In the genomic region with DNA sequence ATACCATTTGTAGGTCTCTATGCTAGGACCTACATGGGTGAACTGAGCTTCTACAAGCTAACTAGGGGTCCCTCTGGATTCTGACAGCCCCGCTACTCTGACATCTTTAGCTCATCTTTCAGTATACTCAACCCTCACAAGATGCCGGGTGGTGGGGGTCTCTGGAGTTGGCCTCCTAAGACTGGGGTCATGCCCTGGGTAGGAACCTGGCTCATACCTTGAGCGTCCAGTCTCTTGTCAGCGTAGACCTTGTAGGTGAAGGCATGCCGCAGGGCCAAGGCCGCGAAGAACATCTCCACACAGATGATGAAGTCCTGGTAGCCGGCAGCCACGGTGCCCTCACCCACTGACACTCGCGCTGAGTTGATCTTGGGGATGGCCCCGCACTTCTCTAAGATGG, we compare ENCODE assay signal across 28 mouse cellular contexts.
"Had no signal": no experiment of that assay in that cellular context is flagged by ENCODE, and none has a peak within 500 bp of the region (broad histone marks: within the 10 kb centered on the region; RNA-seq: fewer than 3 reads in every experiment).

No protein-coding gene starts in this region.

- H3K27ac ChIP-seq: embryonic facial prominence, embryonic 13.5 days; embryonic facial prominence, embryonic 15.5 days; forebrain, embryonic 10.5 days; forebrain, embryonic 12.5 days; forebrain, embryonic 13.5 days; forebrain, embryonic 15.5 days; heart, adult 2 months had no signal

- DNase-seq: cerebellum, adult 2 months; cerebellum, adult 8-10 months; cerebellum, adult 9-10 months; cerebellum, adult 9-11 months; cerebellum, postnatal 10 days; cerebellum, postnatal 14 days; cerebellum, postnatal 25 days; cerebellum, postnatal 36 days; embryo, embryonic 11 days; forebrain, postnatal 0 days; gastrocnemius, postnatal 10 days; gastrocnemius, postnatal 14 days; gastrocnemius, postnatal 25 days; gastrocnemius, postnatal 36 days; heart, adult 18-20 months; heart, adult 2 months had no signal

- H3K9me3 ChIP-seq: embryonic facial prominence, embryonic 13.5 days; embryonic facial prominence, embryonic 15.5 days; forebrain, embryonic 10.5 days; forebrain, embryonic 12.5 days; forebrain, embryonic 13.5 days; forebrain, embryonic 15.5 days; heart, embryonic 10.5 days; heart, embryonic 12.5 days had no signal

- H3K4me2 ChIP-seq: embryonic facial prominence, embryonic 13.5 days; embryonic facial prominence, embryonic 15.5 days; forebrain, embryonic 12.5 days; forebrain, embryonic 13.5 days; forebrain, embryonic 15.5 days; heart, embryonic 11.5 days; heart, embryonic 12.5 days had no signal

- H3K27me3 ChIP-seq: embryonic facial prominence, embryonic 13.5 days; embryonic facial prominence, embryonic 15.5 days; forebrain, embryonic 12.5 days; forebrain, embryonic 13.5 days; forebrain, embryonic 15.5 days; heart, embryonic 12.5 days had no signal

- H3K9ac ChIP-seq: embryonic facial prominence, embryonic 15.5 days; forebrain, embryonic 12.5 days; forebrain, embryonic 13.5 days; forebrain, embryonic 15.5 days; forebrain, postnatal 0 days had no signal

- H3K4me3 ChIP-seq: embryonic facial prominence, embryonic 13.5 days; embryonic facial prominence, embryonic 15.5 days; erythroblast, embryonic 14.5 days; forebrain, embryonic 10.5 days; forebrain, embryonic 12.5 days; forebrain, embryonic 13.5 days; forebrain, embryonic 15.5 days; heart, adult 2 months; heart, embryonic 10.5 days; heart, embryonic 12.5 days had no signal

- H3K4me1 ChIP-seq: forebrain, embryonic 15.5 days had no signal

- ATAC-seq: forebrain, embryonic 13.5 days; forebrain, embryonic 14.5 days; forebrain, embryonic 15.5 days; forebrain, embryonic 16.5 days; forebrain, postnatal 0 days had no signal
